Mouse (Mus musculus): ENCODE measurements around the gene Rsg1. TPM values are rescaled to one million over a fixed set of nuclear protein-coding genes. Genes with fewer than 3 reads are reported as not detected.

Gene Rsg1
- polyA plus RNA-seq, 1 experiment from 2014 or later: 4.9 TPM

- Histone ChIP-seq H3K9me3 (ENCODE audit: control insufficient read depth, low read length) (no peaks in the 10 kb centered on the region), H3K27me3 (replicated peaks; ENCODE audit: control insufficient read depth, insufficient read depth, low read length) (peaks cover 57% of the 10 kb centered on the region), H3K27ac (ENCODE audit: low read depth) (no peak overlapping the region), H3K36me3 (ENCODE audit: control insufficient read depth, insufficient read depth, low read length) (0 out of 2 replicates have a peak, but pooled peaks cover 5% of the 10 kb centered on the region), H3K9ac (ENCODE audit: low read length) (no peak overlapping the region), H3K4me1 (replicated peaks; ENCODE audit: control insufficient read depth, insufficient read depth, low read length) (peaks cover 46% of the 10 kb centered on the region), H3K4me2 (ENCODE audit: low read length) (peak overlapping the region; percentile 65), H3K4me3 (ENCODE audit: low read depth, low read length) (peak overlapping the region; percentile 38; the same call in 1 of the 2 replicates)
- 10% methylated on average over 17 of the region's 17 CpGs for WGBS
- DNase-seq (ENCODE audit: low spot score) (no peak), ATAC-seq (replicated peaks; ENCODE audit: low FRiP score, low TSS enrichment, low read depth) (no peak)
These were observed 33.2 kb downstream of the Rsg1 start for GRCm38 (mm10) chr4:141246998-141247350.

DNA sequence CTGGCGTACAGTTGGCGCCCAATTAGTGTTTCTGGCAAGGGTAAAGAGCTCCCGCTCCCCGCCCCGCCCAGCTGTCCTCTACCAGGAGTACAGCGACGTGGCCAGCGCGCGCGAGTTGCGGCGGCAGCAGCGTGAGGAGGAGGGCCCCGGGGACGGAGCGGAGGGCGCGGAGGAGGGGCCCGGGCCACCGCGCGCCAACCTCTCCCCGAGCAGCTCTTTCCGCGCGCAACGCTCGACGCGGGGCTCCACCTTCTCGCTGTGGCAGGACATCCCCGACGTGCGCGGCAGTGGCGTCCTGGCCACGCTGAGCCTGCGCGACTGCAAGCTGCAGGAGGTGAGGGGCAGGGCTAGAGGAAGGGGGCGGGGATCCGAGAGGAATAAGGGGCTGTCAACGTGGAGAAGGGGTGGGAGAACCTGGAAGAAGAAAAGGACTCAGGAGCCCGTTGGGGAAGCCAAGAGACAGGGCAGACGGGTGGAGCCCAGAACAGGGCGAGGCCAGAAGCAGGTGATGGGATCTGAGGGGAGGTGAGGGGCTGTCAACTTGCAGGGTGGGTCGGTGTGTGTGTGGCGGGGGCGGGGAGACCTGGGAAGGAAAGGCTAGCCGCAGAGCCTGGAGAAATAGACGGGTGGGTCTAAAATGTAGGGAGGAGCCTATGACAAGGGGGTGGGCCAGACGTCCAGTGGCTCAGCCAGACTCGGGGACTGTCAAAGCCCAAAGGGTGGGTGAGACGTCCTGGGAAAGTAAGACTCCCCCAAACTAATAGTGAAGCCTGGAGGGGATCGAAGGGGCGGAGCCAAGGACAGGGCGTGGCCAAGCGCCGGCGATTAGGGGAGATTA, 34.2 kb downstream of the Rsg1 start:
- Histone ChIP-seq H3K9me3 (ENCODE audit: control insufficient read depth, low read length) (no peaks in the 10 kb centered on the region), H3K27me3 (replicated peaks; ENCODE audit: control insufficient read depth, insufficient read depth, low read length) (peaks cover 50% of the 10 kb centered on the region), H3K27ac (ENCODE audit: low read depth) (no peak overlapping the region), H3K36me3 (ENCODE audit: control insufficient read depth, insufficient read depth, low read length) (0 out of 2 replicates have a peak, but pooled peaks cover 5% of the 10 kb centered on the region), H3K4me1 (replicated peaks; ENCODE audit: control insufficient read depth, insufficient read depth, low read length) (peaks cover 37% of the 10 kb centered on the region), H3K4me2 (ENCODE audit: low read length) (peak overlapping the region; percentile 65), H3K9ac (ENCODE audit: low read length) (peak overlapping the region; percentile 34; the same call in 1 of the 2 replicates), H3K4me3 (ENCODE audit: low read depth, low read length) (peak overlapping the region; percentile 38)
- DNase-seq (ENCODE audit: low spot score) (peak; percentile 81), ATAC-seq (replicated peaks; ENCODE audit: low FRiP score, low TSS enrichment, low read depth) (peak; percentile 48)
- 1% methylated on average over 59 of the region's 60 CpGs for WGBS

DNA sequence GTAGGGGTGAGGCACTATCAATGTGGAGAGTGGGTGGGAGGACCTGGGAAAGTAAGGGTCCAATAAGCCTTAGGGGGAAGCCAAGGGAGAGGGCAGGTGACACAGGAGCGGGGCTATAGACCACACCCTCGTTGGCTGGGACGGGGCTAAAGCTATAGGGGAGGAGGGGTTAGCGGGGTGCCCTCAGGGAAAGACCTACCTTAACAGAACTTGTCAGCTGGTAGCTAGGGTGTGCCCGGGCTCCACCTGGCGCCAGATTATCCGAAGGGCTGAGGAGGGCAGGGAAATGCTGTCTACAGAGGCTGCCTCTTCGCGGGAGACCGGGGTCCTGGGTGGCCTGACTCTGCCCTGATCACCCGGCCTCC, 34.8 kb downstream of the Rsg1 start:
- Histone ChIP-seq H3K9me3 (ENCODE audit: control insufficient read depth, low read length) (no peaks in the 10 kb centered on the region), H3K4me2 (ENCODE audit: low read length) (peak overlapping the region; percentile 65), H3K27ac (ENCODE audit: low read depth) (no peak overlapping the region), H3K36me3 (ENCODE audit: control insufficient read depth, insufficient read depth, low read length) (0 out of 2 replicates have a peak, but pooled peaks cover 5% of the 10 kb centered on the region), H3K27me3 (replicated peaks; ENCODE audit: control insufficient read depth, insufficient read depth, low read length) (peaks cover 50% of the 10 kb centered on the region), H3K9ac (ENCODE audit: low read length) (no peak overlapping the region), H3K4me3 (ENCODE audit: low read depth, low read length) (peak overlapping the region; percentile 38; the same call in 1 of the 2 replicates), H3K4me1 (replicated peaks; ENCODE audit: control insufficient read depth, insufficient read depth, low read length) (peaks cover 35% of the 10 kb centered on the region)
- WGBS: 16% methylated on average over 11 of the region's 11 CpGs
- ATAC-seq (replicated peaks; ENCODE audit: low FRiP score, low TSS enrichment, low read depth) (peak; percentile 41), DNase-seq (ENCODE audit: low spot score) (no peak)

- peaks cover 37% of the 10 kb centered on the region for H3K4me1 ChIP-seq (replicated peaks; ENCODE audit: control insufficient read depth, insufficient read depth, low read length)
- H3K36me3 ChIP-seq (ENCODE audit: control insufficient read depth, insufficient read depth, low read length): 0 out of 2 replicates have a peak, but pooled peaks cover 5% of the 10 kb centered on the region
- no peak for ATAC-seq (replicated peaks; ENCODE audit: low FRiP score, low TSS enrichment, low read depth)
- WGBS: 77% methylated on average over 11 of the region's 11 CpGs
- no peak overlapping the region for H3K4me2 ChIP-seq (ENCODE audit: low read length)
- peaks cover 45% of the 10 kb centered on the region for H3K27me3 ChIP-seq (replicated peaks; ENCODE audit: control insufficient read depth, insufficient read depth, low read length)
- H3K4me3 ChIP-seq (ENCODE audit: low read depth, low read length): no peak overlapping the region
- H3K9ac ChIP-seq (ENCODE audit: low read length): no peak overlapping the region
- no peak overlapping the region for H3K27ac ChIP-seq (ENCODE audit: low read depth)
- no peak for DNase-seq (ENCODE audit: low spot score)
- H3K9me3 ChIP-seq (ENCODE audit: control insufficient read depth, low read length): no peaks in the 10 kb centered on the region
These were observed 35.6 kb downstream of the Rsg1 start for GRCm38 (mm10) chr4:141249383-141249782.

DNA sequence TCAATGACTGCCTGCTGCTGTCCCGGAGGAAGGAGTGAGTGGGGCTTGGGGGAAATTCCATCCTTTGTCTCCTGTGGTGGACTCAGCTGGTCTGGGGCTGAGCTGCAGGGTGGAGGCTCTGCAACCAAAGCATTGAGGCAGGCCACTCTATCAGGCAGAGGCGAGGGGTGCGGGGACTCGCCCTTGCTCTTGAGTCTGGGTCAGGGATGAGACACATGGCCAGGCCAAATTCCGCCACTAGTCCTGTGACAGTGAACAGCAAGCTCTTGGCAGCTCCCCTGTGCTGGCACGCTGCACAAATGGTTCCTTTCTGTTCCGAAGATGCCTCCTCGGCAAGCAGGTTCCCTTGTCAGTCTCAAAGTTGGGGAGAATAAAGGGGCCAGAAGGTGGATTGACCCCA, 37.3 kb downstream of the Rsg1 start:
- no peak overlapping the region for H3K4me2 ChIP-seq (ENCODE audit: low read length)
- no peak overlapping the region for H3K27ac ChIP-seq (ENCODE audit: low read depth)
- H3K4me3 ChIP-seq (ENCODE audit: low read depth, low read length): no peak overlapping the region
- H3K4me1 ChIP-seq (replicated peaks; ENCODE audit: control insufficient read depth, insufficient read depth, low read length): peaks cover 25% of the 10 kb centered on the region
- H3K9me3 ChIP-seq (ENCODE audit: control insufficient read depth, low read length): no peaks in the 10 kb centered on the region
- ATAC-seq (replicated peaks; ENCODE audit: low FRiP score, low TSS enrichment, low read depth): no peak
- 0 out of 2 replicates have a peak, but pooled peaks cover 5% of the 10 kb centered on the region for H3K36me3 ChIP-seq (ENCODE audit: control insufficient read depth, insufficient read depth, low read length)
- no peak for DNase-seq (ENCODE audit: low spot score)
- no peak overlapping the region for H3K9ac ChIP-seq (ENCODE audit: low read length)
- peaks cover 35% of the 10 kb centered on the region for H3K27me3 ChIP-seq (replicated peaks; ENCODE audit: control insufficient read depth, insufficient read depth, low read length)
- 68% methylated on average over 8 of the region's 8 CpGs for WGBS

GRCm38 (mm10) chr4:141252641-141253040, 38.9 kb downstream of the Rsg1 start:
- H3K9me3 ChIP-seq (ENCODE audit: control insufficient read depth, low read length): no peaks in the 10 kb centered on the region
- 76% methylated on average over 2 of the region's 2 CpGs for WGBS

GRCm38 (mm10) chr4:141254234-141254633, 40.5 kb downstream of the Rsg1 start:
- ATAC-seq (replicated peaks; ENCODE audit: low FRiP score, low TSS enrichment, low read depth) (no peak), DNase-seq (ENCODE audit: low spot score) (no peak)
- no peak overlapping the region for H3K4me2 ChIP-seq (ENCODE audit: low read length)
- H3K36me3 ChIP-seq (ENCODE audit: control insufficient read depth, insufficient read depth, low read length): 0 out of 2 replicates have a peak, but pooled peaks cover 3% of the 10 kb centered on the region
- H3K27ac ChIP-seq (ENCODE audit: low read depth): 0 out of 2 replicates have a peak overlapping the region, but pooled peaks have one; percentile 16
- peaks cover 7% of the 10 kb centered on the region for H3K4me1 ChIP-seq (replicated peaks; ENCODE audit: control insufficient read depth, insufficient read depth, low read length)
- no peaks in the 10 kb centered on the region for H3K9me3 ChIP-seq (ENCODE audit: control insufficient read depth, low read length)
- WGBS: 59% methylated on average over 16 of the region's 16 CpGs
- H3K9ac ChIP-seq (ENCODE audit: low read length): no peak overlapping the region
- no peak overlapping the region for H3K4me3 ChIP-seq (ENCODE audit: low read depth, low read length)
- H3K27me3 ChIP-seq (replicated peaks; ENCODE audit: control insufficient read depth, insufficient read depth, low read length): peaks cover 4% of the 10 kb centered on the region

More at GRCm38 (mm10) chr4:141252641-141253040, 38.9 kb downstream of the Rsg1 start:
- H3K4me2 ChIP-seq (ENCODE audit: low read length): no peak overlapping the region
- H3K27me3 ChIP-seq (replicated peaks; ENCODE audit: control insufficient read depth, insufficient read depth, low read length): peaks cover 20% of the 10 kb centered on the region
- H3K9ac ChIP-seq (ENCODE audit: low read length): no peak overlapping the region
- no peak overlapping the region for H3K4me3 ChIP-seq (ENCODE audit: low read depth, low read length)
- H3K4me1 ChIP-seq (replicated peaks; ENCODE audit: control insufficient read depth, insufficient read depth, low read length): peaks cover 15% of the 10 kb centered on the region
- no peak overlapping the region for H3K27ac ChIP-seq (ENCODE audit: low read depth)
- DNase-seq (ENCODE audit: low spot score) (no peak), ATAC-seq (replicated peaks; ENCODE audit: low FRiP score, low TSS enrichment, low read depth) (no peak)
- H3K36me3 ChIP-seq (ENCODE audit: control insufficient read depth, insufficient read depth, low read length): 0 out of 2 replicates have a peak, but pooled peaks cover 5% of the 10 kb centered on the region

DNA sequence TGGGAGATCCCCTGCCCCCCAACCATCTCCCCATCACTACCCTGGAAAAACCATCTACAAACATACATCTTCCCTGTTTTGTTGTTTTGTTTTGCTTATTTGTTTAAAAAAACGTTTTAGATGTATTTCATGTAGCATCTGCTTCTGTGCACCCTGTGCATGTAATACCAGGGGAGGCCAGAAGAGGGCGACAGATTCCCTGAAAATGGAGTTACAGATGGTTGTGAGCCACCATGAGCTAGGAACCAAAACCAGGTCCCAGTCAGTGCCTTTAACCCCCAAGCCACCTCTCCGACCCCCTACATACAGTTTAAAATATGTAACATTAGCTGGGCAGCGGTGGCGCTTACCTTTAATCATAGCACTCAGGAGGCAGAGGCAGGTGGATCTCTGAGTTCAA, 43.7 kb downstream of the Rsg1 start:
- no peaks in the 10 kb centered on the region for H3K36me3 ChIP-seq (ENCODE audit: control insufficient read depth, insufficient read depth, low read length)
- H3K9me3 ChIP-seq (ENCODE audit: control insufficient read depth, low read length): no peaks in the 10 kb centered on the region
- H3K27ac ChIP-seq (ENCODE audit: low read depth): no peak overlapping the region
- ATAC-seq (replicated peaks; ENCODE audit: low FRiP score, low TSS enrichment, low read depth) (no peak), DNase-seq (ENCODE audit: low spot score) (no peak)
- peaks cover 10% of the 10 kb centered on the region for H3K4me1 ChIP-seq (replicated peaks; ENCODE audit: control insufficient read depth, insufficient read depth, low read length)
- H3K9ac ChIP-seq (ENCODE audit: low read length): no peak overlapping the region
- no peak overlapping the region for H3K4me3 ChIP-seq (ENCODE audit: low read depth, low read length)
- H3K4me2 ChIP-seq (ENCODE audit: low read length): no peak overlapping the region
- 74% methylated on average over 5 of the region's 5 CpGs for WGBS
- no peaks in the 10 kb centered on the region for H3K27me3 ChIP-seq (replicated peaks; ENCODE audit: control insufficient read depth, insufficient read depth, low read length)

Measured in intestine, embryonic 14.5 days (tissue).